Mouse (Mus musculus) brain, adult 2 months (tissue): ENCODE results near the gene Spata3.
A peak's percentile ranks its signal among the peaks of the same experiment; 100 is the strongest.
"Not testable (repeated sequence)": the region's sequence is repeated elsewhere in the genome, so short reads cannot be mapped to it uniquely, and the experiment has no call there.

Experiments
- DNase-seq: peaks from one replicate; pipeline ENCODE4 v3.0.0; 2011; ENCODE audit warnings: low read depth, low spot score

Spata3 gene

DNA sequence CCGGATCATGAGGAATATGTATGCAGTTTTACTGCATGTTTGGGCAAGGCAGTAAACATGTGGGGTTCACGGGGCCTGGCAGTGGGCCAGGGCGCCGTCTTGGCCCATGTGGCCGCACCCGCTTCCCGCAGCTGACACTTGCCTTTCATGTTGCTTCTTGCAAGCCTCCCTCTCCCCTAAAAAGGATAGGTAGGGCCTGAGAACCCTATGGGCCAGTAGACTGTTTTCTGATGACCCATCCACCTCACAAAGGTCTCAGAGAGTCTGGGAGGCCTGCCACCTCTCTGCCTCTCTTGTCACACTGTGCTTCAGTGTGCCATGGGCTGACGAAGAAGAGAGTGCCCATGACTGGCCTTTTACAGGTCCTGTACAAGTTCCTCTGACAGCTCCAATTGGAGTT, at the start of gene Spata3:
TSS of gene Spata3 (plus strand) at position 301 of the 400 bp plus-strand sequence.
- DNase-seq: no peak

DNA sequence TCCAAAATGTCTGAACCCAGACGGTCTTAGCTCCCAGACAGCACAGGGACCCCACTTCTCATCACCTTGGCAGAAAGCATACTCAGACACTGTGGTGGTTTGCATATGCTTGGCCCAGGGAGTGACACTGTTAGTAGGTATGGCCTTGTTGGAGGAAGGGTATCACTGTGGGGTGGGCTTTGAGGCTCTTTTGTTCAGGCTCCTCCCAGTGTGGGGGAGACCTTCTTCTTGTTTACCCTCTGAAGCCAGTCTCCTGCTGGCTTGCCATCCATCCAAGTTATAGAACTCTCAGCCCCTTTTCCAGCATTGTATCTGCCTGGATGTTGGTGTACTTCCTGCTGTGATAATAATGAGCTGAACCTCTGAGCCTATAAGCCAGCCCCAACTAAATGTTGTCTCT, 47.5 kb upstream of the Spata3 start:
- DNase-seq: no peak

DNA sequence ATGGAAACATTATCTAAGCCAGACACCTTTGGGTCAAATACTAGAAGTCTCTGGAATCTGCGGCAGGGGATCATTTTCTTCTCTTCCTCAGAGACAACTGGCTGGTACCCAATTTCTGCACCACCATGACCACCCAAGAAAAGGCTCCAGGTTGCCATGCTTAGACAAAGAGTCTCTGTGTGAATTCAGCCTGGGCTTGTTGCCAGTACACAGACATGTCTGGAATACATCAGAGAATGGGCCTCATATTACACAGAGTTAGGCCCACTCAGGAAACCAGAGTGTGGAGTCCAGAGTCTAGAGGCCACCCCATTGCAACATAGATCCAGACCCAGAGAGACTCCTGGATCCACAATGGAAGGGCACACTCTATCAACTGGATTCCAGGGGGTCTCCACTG, 47.1 kb upstream of the Spata3 start:
- peak; percentile 52 for DNase-seq

DNA sequence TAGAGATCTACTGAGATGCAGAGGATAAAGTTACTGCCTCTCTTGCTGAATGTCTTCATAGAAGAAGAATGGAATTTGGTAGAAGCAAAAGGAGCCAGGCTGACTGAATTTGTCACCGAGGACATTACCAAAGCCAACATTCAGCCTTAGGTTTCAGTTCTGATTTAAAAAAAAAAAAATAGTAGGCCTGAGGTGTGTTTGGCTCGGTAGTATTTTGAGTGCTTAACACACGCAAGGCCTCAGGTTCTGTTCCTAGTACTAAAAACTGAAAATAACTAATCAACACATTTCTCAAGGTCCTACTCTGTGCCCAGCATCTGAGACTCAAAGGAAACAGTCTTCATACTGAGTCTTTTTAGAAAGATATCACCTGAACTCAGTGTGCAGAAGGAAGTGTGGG, 45.5 kb upstream of the Spata3 start:
- no peak for DNase-seq

DNA sequence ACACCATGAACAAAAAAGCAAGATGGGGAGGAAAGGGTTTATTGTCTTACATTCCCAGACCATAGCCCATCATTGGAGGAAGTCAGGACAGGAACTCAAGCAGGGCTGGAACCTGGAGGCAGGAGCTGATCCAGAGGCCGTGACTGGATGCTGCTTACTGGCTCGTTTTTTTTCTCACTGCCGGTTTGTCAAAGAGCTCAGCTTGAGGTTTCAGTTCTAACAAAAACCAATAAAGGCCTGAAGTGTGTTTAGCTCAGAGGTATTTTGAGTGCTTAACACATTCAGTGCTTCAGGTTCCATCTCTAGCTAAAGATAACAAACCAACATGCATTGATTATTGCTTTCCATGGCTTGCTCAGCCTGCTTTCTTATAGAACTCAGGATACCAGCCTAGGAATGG, 44.3 kb upstream of the Spata3 start:
- no peak for DNase-seq

DNA sequence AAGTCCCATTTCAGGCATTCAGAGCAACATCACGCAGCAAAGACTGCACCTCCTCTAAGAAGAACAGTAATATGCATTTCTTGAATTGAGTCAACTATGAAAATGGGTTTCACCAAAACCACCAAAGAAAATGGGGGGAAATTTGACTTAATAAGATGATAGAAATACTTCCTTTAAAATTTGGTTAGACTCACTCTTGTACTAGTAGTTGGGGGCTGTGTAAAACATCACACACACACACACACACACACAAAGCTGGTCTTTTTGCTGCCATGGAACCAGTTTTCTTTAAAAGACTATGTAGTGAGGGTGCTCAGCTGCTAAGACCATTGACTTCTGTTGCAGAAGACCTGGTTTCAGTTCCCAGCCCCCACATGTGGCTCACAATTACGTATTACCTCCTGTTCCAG, 43.1 kb upstream of the Spata3 start:
- no peak for DNase-seq

DNA sequence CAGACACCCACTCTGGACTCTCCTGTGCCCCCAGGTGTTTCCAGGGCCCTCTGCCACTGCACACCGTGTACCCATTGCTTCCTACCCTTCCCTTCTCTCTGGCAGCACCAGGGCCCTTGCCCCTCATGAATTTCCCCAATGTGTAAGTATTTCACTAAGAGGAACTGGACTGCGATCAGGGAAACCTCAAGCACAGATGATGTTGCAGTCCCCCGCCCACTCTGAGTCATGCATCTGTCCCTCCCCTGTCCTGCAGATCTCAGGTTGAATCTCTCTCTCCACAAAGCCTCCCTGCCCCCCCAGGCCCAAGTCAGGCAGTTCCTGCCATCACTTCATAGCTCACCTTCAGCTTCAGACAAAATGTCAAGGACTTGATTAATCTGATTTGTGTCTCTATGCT, 38.9 kb upstream of the Spata3 start:
- DNase-seq: no peak

DNA sequence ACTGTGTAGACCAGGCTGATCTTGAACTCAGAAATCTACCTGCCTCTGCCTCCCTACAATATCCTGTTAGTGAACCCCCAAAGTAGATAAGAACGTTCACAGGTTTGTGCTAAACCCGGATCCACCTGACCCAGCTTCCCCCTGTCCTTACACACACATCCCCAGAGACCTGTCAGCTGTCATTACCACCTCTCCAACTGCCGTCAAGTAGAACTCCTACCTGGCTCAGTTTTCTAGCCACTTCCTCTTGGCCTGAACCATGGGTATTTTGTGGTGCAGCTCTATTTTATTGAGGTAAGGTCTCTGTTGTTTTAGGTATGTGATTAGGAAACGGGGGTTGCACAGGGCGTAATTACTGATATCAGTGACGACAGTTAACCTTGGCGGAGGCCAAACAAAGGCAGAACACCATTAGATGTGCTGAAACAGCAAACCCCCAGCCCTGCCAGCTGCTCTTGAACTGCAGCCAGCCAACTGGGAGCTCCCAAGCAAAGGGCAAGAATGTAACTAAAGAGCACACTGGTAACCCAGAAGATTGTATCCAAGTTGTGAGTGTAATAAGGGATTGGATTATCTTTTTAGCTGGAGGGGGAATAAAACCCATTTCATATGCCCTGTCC, 34.8 kb upstream of the Spata3 start:
- DNase-seq: no peak

DNA sequence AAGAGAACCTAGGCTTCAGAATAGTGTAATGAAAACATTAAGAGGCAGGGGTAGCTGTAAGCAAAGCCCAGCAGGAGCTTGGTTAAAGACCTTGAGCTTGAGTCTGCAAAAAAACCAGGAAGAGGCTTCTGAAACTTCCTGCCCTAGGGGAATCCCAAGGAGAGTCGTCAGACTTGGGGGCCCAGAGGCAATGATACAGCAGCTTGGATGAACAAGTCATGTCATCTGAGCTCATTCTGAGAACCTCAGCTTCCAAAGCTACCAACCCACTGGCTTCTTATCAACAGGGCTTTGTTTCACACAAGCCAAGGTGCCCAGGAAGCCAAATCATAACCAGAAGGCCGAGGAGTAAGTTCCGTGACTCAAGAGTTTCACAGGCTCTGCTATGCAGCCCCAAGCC, 30.8 kb upstream of the Spata3 start:
- DNase-seq: no peak

DNA sequence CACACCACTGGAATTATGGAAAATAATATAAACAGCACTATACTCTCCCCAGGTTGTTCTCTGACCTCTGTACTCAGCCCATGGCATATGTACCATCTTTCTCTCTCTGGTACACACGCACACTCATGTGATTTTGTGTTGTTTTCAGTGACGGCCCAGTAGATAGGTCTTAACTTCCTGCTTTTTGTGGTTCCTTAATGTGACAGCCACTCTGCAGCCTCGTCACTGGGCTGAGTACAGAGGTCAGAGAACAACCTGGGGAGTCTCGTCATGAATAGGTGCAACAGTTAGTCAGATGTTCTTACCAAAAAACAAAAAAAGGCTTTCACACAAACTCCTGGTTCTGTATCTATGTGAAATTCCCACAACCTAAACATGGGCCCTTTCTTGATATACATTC, 28.3 kb upstream of the Spata3 start:
- DNase-seq: no peak

DNA sequence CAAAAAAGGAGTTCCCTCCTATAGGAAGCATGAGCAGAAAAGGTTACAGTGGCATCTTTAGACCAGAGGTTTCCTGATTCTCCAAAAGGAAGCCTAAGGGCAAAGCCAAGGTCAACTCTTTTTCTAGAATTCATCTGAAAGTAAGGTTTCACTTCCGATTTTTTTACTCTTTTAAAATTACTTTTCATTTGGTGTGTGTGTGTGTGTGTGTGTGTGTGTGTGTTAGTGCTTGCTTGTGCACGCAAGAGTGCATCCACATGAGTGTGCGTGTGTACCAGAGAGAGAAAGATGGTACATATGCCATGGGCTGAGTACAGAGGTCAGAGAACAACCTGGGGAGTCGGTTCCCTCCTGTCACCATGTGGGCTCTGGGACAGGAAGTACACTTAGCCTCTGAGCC, 27.7 kb upstream of the Spata3 start:
- not testable (repeated sequence) for DNase-seq

DNA sequence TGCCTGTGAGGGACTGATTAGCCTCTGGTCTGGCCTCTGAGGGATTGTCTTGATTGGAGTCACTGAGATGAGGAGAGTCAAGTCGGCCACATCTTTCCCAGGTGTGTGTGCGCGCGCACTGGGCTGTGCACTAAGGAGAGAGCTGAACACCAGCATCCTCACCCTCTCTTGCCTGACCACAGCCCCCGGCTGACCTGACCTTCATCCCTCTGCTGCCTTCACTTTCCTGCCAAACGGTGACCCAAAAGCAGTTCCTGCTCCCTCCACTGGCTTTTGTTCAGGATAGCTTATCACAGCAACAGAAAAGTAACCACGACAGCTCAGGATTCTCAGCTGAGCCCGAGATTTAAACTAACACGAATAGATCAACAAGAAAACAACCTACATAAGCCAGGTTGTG, 24.4 kb upstream of the Spata3 start:
- no peak for DNase-seq

DNA sequence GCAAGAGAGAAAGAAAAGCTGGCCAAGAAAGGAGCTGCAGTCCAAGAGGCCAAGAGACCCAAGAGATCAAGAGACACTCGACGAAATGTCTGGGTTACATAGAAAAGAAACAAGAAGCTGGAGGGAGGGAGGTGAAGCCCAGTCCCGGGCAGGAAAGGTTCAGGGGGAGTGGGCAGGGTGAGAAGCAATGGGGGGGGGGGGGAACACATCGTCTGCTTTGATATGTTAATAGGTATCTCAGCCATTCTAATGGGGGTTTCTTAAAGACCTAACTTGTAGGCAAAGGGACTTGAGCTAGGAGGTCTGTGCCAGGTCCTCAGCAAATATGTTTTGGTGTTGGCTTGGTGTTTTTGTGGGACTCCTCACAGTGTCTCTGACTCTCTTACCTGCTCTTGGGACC, 23.1 kb upstream of the Spata3 start:
- DNase-seq: no peak

DNA sequence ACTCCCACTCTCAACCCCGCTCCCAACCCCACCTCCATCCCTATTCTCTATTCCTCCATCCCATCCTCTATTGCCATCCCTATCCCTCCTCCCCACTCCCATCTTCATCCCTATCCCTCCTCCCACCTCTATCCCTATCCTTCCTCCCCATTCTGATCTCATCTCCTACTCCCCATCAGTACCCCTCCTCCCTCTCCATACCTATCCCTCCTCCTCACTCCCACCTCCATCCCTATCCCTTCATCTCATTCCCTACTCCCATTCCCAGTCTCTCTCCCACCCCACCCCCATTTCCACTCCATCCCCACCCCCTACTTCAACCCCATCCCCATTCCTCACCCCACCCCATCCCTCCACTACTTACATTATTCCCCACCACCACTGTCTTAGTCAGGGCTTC, 19.4 kb upstream of the Spata3 start:
- DNase-seq: no peak

DNA sequence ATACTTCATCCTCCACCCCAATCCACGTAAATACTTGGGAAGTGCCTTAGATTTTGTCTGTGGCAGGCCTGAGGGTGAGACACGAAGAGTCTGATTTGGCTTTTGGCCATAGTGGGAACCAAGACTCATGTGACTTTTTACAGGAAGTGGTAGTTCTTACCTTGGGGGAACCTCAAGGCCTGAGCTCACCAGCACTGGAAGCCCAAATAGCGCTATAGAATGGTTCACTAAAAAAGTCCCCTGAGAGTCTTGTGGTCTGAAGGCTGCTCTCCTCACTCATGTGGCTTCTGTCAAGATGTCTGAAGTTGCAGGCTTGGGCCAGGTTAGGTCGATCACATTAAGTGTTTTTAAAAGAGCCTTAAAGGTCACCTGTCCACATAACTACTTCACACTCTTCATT, 18.6 kb upstream of the Spata3 start:
- DNase-seq: no peak

DNA sequence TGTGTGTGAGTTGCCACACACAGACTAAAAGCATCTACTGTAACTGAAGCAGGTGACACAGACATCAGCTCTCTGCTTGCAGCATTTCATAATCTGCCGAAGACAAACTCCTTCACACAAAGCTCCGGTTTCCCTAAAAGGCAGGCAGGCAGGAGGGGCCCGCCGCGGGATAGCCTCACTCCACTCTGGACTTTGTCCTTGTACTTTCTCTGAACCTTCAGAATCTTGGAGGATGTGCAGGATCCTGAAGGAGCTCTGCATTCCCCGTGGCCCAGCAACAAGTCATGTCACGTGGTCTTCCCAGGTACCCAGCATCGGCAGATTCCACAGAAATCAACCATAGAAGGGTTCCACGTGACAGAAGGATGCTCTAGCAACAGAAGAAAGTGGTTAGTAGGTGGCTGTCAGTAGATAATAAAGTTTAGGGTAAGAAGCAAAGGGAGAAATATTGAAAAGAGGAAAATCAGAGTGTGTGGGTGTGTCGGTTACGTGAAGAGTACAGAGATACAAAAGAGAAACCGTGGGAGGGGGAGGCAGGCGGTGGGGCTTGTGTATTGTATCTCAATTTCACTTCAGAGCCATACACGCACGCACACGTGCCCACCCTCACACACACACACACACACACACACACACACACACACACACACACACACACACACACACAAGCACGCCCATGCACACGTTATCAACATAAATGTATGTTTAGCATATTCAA, 16.6 kb upstream of the Spata3 start:
- DNase-seq: peak; percentile 67

DNA sequence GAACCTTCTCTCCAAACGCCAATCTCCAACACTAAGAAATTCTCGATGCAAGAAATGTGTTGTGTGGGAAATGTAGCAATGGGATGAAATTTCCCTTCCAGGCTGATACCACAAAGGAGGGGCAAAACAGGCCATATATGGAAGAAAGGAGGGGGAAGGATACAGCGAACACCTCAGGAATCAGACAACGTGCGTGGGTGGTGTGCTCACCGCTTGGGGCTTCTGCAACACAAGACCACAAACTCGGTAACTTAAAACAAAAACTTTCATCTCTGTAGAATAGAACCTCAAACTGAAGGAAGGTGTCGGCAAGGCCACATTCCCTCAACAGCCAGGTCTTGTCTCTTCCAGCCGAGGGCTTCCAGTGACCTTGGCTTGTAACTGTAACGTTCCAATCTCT, 11.1 kb upstream of the Spata3 start:
- DNase-seq: no peak

DNA sequence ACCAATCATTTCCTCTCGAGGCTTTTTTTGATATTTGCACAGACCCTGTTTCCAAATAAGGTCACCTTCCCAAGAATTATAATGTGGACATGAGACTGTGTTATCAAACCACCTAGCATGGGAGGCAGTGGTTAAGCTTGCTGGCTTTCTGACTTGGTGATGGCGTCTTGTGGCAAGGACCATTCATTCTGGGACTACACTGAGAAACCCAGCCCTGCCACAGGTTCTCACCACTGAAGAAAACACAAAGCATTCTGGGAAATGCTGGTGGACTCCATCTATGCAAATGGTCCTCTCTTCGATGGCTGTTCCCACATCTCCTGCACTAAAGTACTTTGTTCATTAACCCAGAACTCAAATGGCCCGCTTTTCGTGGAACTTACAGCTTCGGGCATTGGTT, 10.6 kb upstream of the Spata3 start:
- no peak for DNase-seq

DNA sequence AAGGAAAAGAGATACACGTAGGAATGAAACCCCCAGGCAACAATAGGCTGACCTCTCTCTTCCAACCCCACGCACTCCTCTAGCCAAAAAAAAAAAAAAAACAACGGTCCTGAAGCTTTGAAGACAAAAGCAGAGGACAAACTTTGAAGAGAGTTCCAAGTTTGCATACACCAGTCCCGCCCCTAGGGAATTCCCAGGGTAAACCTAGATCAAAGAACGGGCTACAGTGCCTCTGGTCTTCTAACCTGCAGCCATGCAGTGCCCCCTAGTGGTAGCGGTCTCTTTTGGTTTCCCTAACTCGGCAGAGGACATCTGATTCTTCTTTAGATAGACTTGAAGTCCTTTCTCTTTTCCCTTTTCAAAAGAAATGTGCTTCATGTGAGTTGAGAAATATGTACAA, 8.8 kb upstream of the Spata3 start:
- peak; percentile 94 for DNase-seq

DNA sequence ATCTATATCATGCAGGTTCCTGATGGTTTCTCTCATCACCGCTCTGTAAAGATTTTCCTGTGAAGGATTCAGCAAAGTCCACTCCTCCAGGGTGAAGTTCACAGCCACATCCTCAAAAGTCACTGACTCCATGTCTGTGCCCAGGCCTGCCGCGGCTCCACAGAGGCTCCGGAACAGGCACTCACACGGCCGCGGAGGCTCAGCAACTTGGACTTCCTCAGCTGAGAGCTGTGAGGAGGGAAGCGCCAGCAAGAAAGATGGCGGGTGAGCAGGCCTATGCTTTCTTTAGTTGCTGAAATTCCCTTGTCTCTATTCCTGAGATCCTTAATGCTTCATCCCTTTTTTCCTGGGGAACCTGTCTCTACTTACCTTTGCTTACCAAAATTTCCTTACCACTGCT, 858 bp upstream of the Spata3 start:
- not testable (repeated sequence) for DNase-seq

DNA sequence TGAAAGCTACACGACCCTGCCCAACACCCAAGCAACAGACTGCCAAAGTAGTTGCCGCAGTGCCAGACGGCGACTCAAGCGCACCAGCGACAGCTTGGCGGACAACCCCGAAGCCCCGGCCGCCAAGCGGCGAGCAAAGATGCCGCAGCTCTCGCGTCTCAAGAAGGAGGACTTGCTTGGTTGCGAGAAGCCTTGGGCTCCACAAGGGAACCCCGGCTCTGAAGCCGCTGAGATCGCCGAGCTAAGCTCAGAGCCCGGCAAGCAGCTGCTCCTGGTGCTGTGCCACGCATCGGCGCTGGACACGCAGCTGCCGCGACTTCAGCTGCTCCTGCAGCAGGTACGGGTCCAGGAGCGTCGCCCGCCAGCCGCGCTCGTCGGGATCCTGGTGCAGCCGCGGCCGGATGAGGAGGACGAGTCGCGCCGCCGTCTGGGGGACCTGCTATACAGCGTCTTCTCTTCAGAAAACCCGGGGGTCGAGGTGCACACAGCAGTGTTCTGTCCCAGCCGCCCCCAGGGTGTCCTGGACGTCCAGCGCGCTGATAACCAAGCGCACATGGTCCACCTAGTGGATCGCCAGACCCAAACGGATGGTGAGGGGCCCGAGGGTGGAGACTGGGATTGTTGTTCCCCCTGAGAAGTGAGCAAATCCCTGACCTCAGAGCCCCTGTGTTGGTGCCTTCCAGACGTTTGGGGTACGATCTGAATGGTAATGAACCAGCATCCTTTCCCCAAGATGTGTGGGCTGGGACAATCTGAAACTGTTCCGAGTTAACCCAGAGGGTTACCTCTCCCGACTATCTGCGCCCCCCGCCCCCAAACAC, 1.8 kb downstream of the Spata3 start:
- DNase-seq: peak; percentile 80

DNA sequence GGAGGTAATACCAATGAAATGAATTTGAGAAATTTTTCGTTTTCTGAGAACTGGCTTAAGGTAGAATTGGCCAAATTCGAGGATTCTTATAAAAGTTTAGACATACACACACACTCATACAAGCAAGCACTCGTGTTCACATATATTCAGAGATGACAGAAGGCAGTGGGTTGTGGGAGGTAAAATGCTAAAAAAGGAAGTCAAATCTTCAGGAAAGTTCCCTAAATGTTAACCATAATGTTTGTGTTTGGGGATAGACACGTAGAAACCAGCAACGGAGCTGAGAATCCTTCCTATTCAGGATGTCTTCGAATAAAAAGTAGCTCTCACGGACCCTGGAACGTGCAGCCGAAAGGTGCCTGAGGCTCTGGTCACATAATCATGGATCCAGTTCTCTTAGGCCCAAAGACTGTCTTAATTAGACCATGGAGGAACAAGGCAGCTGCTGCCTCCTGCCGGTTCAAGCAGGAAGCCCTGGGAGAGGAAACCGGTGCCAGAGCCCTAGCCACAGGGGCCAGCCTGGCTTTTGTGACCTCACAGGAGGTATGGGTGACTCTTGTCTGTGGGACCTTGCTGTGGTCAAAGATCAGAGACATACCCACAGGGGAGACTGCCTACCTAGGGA, 4.9 kb downstream of the Spata3 start:
- DNase-seq: peak; percentile 69
